Comparison of ENCODE assay signal across 8 mouse cellular contexts in the genomic region with DNA sequence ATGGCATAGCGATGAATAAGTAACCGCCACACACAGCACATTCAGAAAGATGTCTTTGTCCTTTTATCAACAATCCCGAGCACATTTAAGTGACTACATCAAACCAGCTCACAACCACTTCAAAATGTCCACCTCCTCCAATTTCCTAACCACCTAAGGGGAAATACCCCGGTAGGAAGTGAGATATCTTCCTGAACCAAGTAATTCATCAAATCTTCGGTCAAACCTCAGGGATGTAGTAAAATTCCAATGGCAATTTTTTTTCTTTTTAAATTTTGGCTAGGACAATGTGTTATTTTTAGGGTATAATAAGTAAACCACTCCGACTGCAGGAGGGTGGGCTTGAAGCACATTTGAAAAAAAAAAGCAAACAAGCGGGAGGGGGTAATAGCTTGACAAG. TPM values are rescaled to one million over a fixed set of nuclear protein-coding genes. Genes with fewer than 3 reads are reported as not detected.
A peak's percentile ranks its signal among the peaks of the same experiment; 100 is the strongest.
DNase-seq lines count a peak whose midpoint lies in the region; ATAC-seq and TF ChIP-seq lines count a peak whose summit lies in the region.

No protein-coding gene starts in this region.

- WGBS in lung, adult 2 months: 18% methylated on average over 7 of the region's 7 CpGs
- 37% methylated on average over 7 of the region's 7 CpGs for WGBS in embryonic facial prominence, embryonic 11.5 days
- WGBS in intestine, embryonic 14.5 days: 37% methylated on average over 7 of the region's 7 CpGs
- WGBS in neural tube, embryonic 12.5 days: 34% methylated on average over 7 of the region's 7 CpGs

- H3K9ac ChIP-seq in embryonic facial prominence, embryonic 11.5 days (replicated peaks; ENCODE audit: low read length): peak overlapping the region; percentile 98
- peak overlapping the region; percentile 95 for H3K9ac ChIP-seq in intestine, embryonic 14.5 days (ENCODE audit: low read length)
- peak overlapping the region; percentile 97 for H3K9ac ChIP-seq in neural tube, embryonic 12.5 days

- H3K27ac ChIP-seq in embryonic facial prominence, embryonic 11.5 days (replicated peaks; ENCODE audit: low read depth, low read length): no peak overlapping the region
- no peak overlapping the region for H3K27ac ChIP-seq in intestine, embryonic 14.5 days (ENCODE audit: low read depth)
- no peak overlapping the region for H3K27ac ChIP-seq in neural tube, embryonic 12.5 days

- no peak for TF ChIP-seq CTCF in lung, adult 2 months (IDR thresholded peaks at IDR 0.05; ENCODE audit: insufficient read depth, low read length)

- intact Hi-C loops in left cerebral cortex, postnatal 4 days (cut with DNase I): loop anchor here (10.0 kb wide), 1 partner anchor 65 kb away; the partner anchor contains the start of gene Trp53bp2

- H3K27me3 ChIP-seq in embryonic facial prominence, embryonic 11.5 days (ENCODE audit: control insufficient read depth, insufficient read depth, low read length): no peaks in the 10 kb centered on the region
- H3K27me3 ChIP-seq in intestine, embryonic 14.5 days (replicated peaks; ENCODE audit: control insufficient read depth, insufficient read depth, low read length): no peaks in the 10 kb centered on the region
- H3K27me3 ChIP-seq in neural tube, embryonic 12.5 days (replicated peaks): no peaks in the 10 kb centered on the region

- H3K4me3 ChIP-seq in lung, adult 2 months (replicated peaks; ENCODE audit: extremely low read depth, low read depth, low read length): peak overlapping the region; percentile 37
- H3K4me3 ChIP-seq in embryonic facial prominence, embryonic 11.5 days (ENCODE audit: low read depth, low read length): peak overlapping the region; percentile 98
- peak overlapping the region; percentile 99 for H3K4me3 ChIP-seq in intestine, embryonic 14.5 days (ENCODE audit: low read depth, low read length)
- peak overlapping the region; percentile 97 for H3K4me3 ChIP-seq in neural tube, embryonic 12.5 days

- ATAC-seq in embryonic facial prominence, embryonic 11.5 days (replicated peaks; ENCODE audit: insufficient number of reproducible peaks, low FRiP score, low TSS enrichment, low read depth): no peak
- ATAC-seq in intestine, embryonic 14.5 days (replicated peaks; ENCODE audit: low FRiP score, low TSS enrichment, low read depth): no peak
- no peak for ATAC-seq in neural tube, embryonic 12.5 days (ENCODE audit: low FRiP score, low read depth)

- H3K4me2 ChIP-seq in embryonic facial prominence, embryonic 11.5 days (ENCODE audit: low read depth, low read length): peak overlapping the region; percentile 86
- peak overlapping the region; percentile 83 for H3K4me2 ChIP-seq in intestine, embryonic 14.5 days (ENCODE audit: low read length)
- H3K4me2 ChIP-seq in neural tube, embryonic 12.5 days (replicated peaks): peak overlapping the region; percentile 87

- no peak for TF ChIP-seq POLR2A in lung, adult 2 months (IDR thresholded peaks at IDR 0.05; ENCODE audit: borderline replicate concordance, extremely low read depth, low read depth, low read length)

- no peak for DNase-seq in lung, adult 2 months
- DNase-seq in lung, postnatal 25 days (ENCODE audit: low spot score): no peak
- no peak for DNase-seq in embryonic facial prominence, embryonic 11.5 days (ENCODE audit: low spot score)
- DNase-seq in intestine, embryonic 14.5 days (ENCODE audit: low spot score): no peak
- DNase-seq in frontal cortex, adult 2 months (ENCODE audit: extremely low spot score in 1 of 2, low spot score in 1 of 2): no peak
- DNase-seq in embryo, embryonic 11 days: no peak
- no peak for DNase-seq in left cerebral cortex, postnatal 4 days

- no peaks in the 10 kb centered on the region for H3K9me3 ChIP-seq in embryonic facial prominence, embryonic 11.5 days (replicated peaks; ENCODE audit: control insufficient read depth, low read length)
- no peaks in the 10 kb centered on the region for H3K9me3 ChIP-seq in intestine, embryonic 14.5 days (ENCODE audit: control insufficient read depth, low read length)
- no peaks in the 10 kb centered on the region for H3K9me3 ChIP-seq in neural tube, embryonic 12.5 days

- peaks cover 4% of the 10 kb centered on the region; the same call in 1 of the 2 replicates for H3K4me1 ChIP-seq in lung, adult 2 months (ENCODE audit: control insufficient read depth, insufficient read depth, low read length)
- H3K4me1 ChIP-seq in embryonic facial prominence, embryonic 11.5 days (ENCODE audit: control insufficient read depth, insufficient read depth, low read length): no peaks in the 10 kb centered on the region
- peaks cover 11% of the 10 kb centered on the region for H3K4me1 ChIP-seq in intestine, embryonic 14.5 days (replicated peaks; ENCODE audit: control insufficient read depth, insufficient read depth, low read length)
- peaks cover 17% of the 10 kb centered on the region for H3K4me1 ChIP-seq in neural tube, embryonic 12.5 days

- H3K36me3 ChIP-seq in embryonic facial prominence, embryonic 11.5 days (replicated peaks; ENCODE audit: control insufficient read depth, insufficient read depth, low read depth, low read length): no peaks in the 10 kb centered on the region
- peaks cover 13% of the 10 kb centered on the region; the same call in 1 of the 2 replicates for H3K36me3 ChIP-seq in intestine, embryonic 14.5 days (ENCODE audit: control insufficient read depth, insufficient read depth, low read length)
- no peaks in the 10 kb centered on the region for H3K36me3 ChIP-seq in neural tube, embryonic 12.5 days

RNA-seq across cellular contexts. Expression of gene Fbxo28, which starts 1.1 kb away (rescaled TPM):
- 9.0 and 11.2 TPM in 2 replicates for polyA plus RNA-seq in lung, adult 2 months (2012; rRNA removed)
- polyA plus RNA-seq in embryonic facial prominence, embryonic 11.5 days (2014; fragmentation: Nextera tagmentation; extraction: Ambion mirVana): 29.6 and 31.8 TPM in 2 replicates
- polyA plus RNA-seq in intestine, embryonic 14.5 days (2014; fragmentation: Nextera tagmentation; extraction: Ambion mirVana): 20.9 and 22.6 TPM in 2 replicates
- polyA plus RNA-seq in neural tube, embryonic 12.5 days (2016; fragmentation: Nextera tagmentation; extraction: Ambion mirVana): 35.7 and 37.0 TPM in 2 replicates
- 26.0 and 27.2 TPM in 2 replicates for polyA plus RNA-seq in frontal cortex, adult 2 months (2012; rRNA removed)
- total RNA-seq in left cerebral cortex, postnatal 4 days (2021): 10 to 100 TPM; 47.6 to 49.8 TPM

RNA-seq across cellular contexts. Expression of gene Degs1, which starts 57.7 kb away (rescaled TPM):
- polyA plus RNA-seq in lung, adult 2 months (2012; rRNA removed): 67.2 and 114 TPM in 2 replicates
- polyA plus RNA-seq in embryonic facial prominence, embryonic 11.5 days (2014; fragmentation: Nextera tagmentation; extraction: Ambion mirVana): 82.5 and 87.6 TPM in 2 replicates
- 119 and 126 TPM in 2 replicates for polyA plus RNA-seq in intestine, embryonic 14.5 days (2014; fragmentation: Nextera tagmentation; extraction: Ambion mirVana)
- 67.7 and 68.0 TPM in 2 replicates for polyA plus RNA-seq in neural tube, embryonic 12.5 days (2016; fragmentation: Nextera tagmentation; extraction: Ambion mirVana)
- polyA plus RNA-seq in frontal cortex, adult 2 months (2012; rRNA removed): 68.2 and 78.2 TPM in 2 replicates
- total RNA-seq in left cerebral cortex, postnatal 4 days (2021): 10 to 100 TPM; 44.9 to 51.8 TPM

Comparison
In these comparisons a context has a peak if more than half of its experiments do, and no peak if none do; other contexts are left out.
1. H3K4me3 ChIP-seq: peak in every context shown above with its lines; median percentile 99 in intestine, embryonic 14.5 days; 98 in embryonic facial prominence, embryonic 11.5 days; 97 in neural tube, embryonic 12.5 days; 37 in lung, adult 2 months.